Mouse (Mus musculus): ENCODE data around the gene Polr3f.

GRCm38 (mm10) chr2:144588723-144589122 is 61.2 kb downstream of the Polr3f start:
- TF ChIP-seq CTCF (IDR thresholded peaks at IDR 0.05; ENCODE audit: low read depth) = peak; percentile 17; the same call in 1 of the 2 replicates
- TF ChIP-seq EP300 (IDR thresholded peaks at IDR 0.05; ENCODE audit: low read depth) = no peak

All from heart, postnatal 0 days (tissue).